ENCODE assay signal across 16 mouse cellular contexts in the genomic region with DNA sequence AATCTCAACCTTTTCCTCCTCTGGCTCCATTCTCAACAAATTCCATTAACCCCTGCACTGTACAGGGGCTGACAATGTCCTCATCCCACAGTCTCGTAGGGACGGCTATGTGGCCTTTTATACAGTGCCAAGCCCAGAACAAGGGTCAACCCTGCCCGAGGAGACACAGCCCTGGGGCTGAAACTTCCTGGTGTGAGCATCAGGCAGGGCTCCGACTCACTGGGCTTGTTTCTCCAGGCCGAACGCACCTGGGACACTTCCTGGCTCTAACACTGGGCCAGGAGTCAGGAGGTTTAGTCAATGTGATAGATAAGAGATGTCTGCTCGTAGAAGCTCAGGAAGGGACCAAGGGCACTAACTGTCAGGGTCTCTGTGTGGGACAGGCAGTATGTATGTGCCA. TPM values are rescaled to one million over a fixed set of nuclear protein-coding genes. Genes with fewer than 3 reads are reported as not detected.
A peak's percentile ranks its signal among the peaks of the same experiment; 100 is the strongest.
DNase-seq lines count a peak whose midpoint lies in the region; ATAC-seq and TF ChIP-seq lines count a peak whose summit lies in the region.
"Had no signal": no experiment of that assay in that cellular context is flagged by ENCODE, and none has a peak within 500 bp of the region (broad histone marks: within the 10 kb centered on the region; RNA-seq: fewer than 3 reads in every experiment).

No protein-coding gene starts in this region.

- DNase-seq in hindbrain, embryonic 11.5 days (ENCODE audit: low spot score) = no peak
- DNase-seq in right cerebral cortex, postnatal 14 days = no peak
- DNase-seq in right cerebral cortex, postnatal 4 days = no peak
- DNase-seq: cerebellum, adult 18-20 months; cerebellum, adult 9-11 months; forebrain, postnatal 0 days; gastrocnemius, postnatal 14 days; heart, postnatal 36 days had no signal

- no peaks in the 10 kb centered on the region for H3K27me3 ChIP-seq in hindbrain, embryonic 13.5 days
- no peaks in the 10 kb centered on the region for H3K27me3 ChIP-seq in hindbrain, embryonic 11.5 days (ENCODE audit: control insufficient read depth, insufficient read depth, low read length)
- no peaks in the 10 kb centered on the region for H3K27me3 ChIP-seq in intestine, embryonic 15.5 days (replicated peaks)
- H3K27me3 ChIP-seq in intestine, postnatal 0 days (replicated peaks; ENCODE audit: control insufficient read depth, insufficient read depth, low read length) = no peaks in the 10 kb centered on the region
- no peaks in the 10 kb centered on the region for H3K27me3 ChIP-seq in stomach, embryonic 16.5 days (ENCODE audit: control insufficient read depth, insufficient read depth, low read length)
- H3K27me3 ChIP-seq: forebrain, embryonic 13.5 days; heart, embryonic 13.5 days; hindbrain, embryonic 15.5 days had no signal

- H3K9ac ChIP-seq in hindbrain, embryonic 13.5 days = 0 out of 2 replicates have a peak overlapping the region, but pooled peaks have one; percentile 24
- H3K9ac ChIP-seq in hindbrain, embryonic 11.5 days (ENCODE audit: low read depth, low read length) = no peak overlapping the region
- no peak overlapping the region for H3K9ac ChIP-seq in intestine, embryonic 15.5 days
- no peak overlapping the region for H3K9ac ChIP-seq in intestine, postnatal 0 days (ENCODE audit: low read depth, low read length)
- H3K9ac ChIP-seq in stomach, embryonic 16.5 days (ENCODE audit: low read length) = 0 out of 2 replicates have a peak overlapping the region, but pooled peaks have one; percentile 11
- H3K9ac ChIP-seq: forebrain, embryonic 13.5 days; forebrain, postnatal 0 days; heart, embryonic 13.5 days; hindbrain, embryonic 15.5 days had no signal

- no peak overlapping the region for H3K4me2 ChIP-seq in hindbrain, embryonic 13.5 days
- H3K4me2 ChIP-seq in hindbrain, embryonic 11.5 days (replicated peaks; ENCODE audit: low read depth, low read length) = no peak overlapping the region
- 0 out of 2 replicates have a peak overlapping the region, but pooled peaks have one; percentile 18 for H3K4me2 ChIP-seq in intestine, embryonic 15.5 days (replicated peaks)
- no peak overlapping the region for H3K4me2 ChIP-seq in intestine, postnatal 0 days (replicated peaks; ENCODE audit: low read depth)
- H3K4me2 ChIP-seq in stomach, embryonic 16.5 days (ENCODE audit: low read depth, low read length) = no peak overlapping the region
- H3K4me2 ChIP-seq: forebrain, embryonic 13.5 days; heart, embryonic 13.5 days; hindbrain, embryonic 15.5 days had no signal

- no peak for ATAC-seq in hindbrain, embryonic 13.5 days (ENCODE audit: low FRiP score)
- ATAC-seq in hindbrain, embryonic 11.5 days (ENCODE audit: low FRiP score) = no peak
- ATAC-seq in intestine, embryonic 15.5 days = peak; percentile 89
- peak; percentile 80 for ATAC-seq in intestine, postnatal 0 days
- peak; percentile 59; the same call in 1 of the 2 replicates for ATAC-seq in stomach, embryonic 16.5 days (ENCODE audit: insufficient read depth, low FRiP score)
- ATAC-seq: forebrain, embryonic 13.5 days; forebrain, postnatal 0 days had no signal

- no peak overlapping the region for H3K27ac ChIP-seq in hindbrain, embryonic 13.5 days
- H3K27ac ChIP-seq in hindbrain, embryonic 11.5 days (ENCODE audit: low read depth, low read length) = no peak overlapping the region
- peak overlapping the region; percentile 80 for H3K27ac ChIP-seq in intestine, embryonic 15.5 days
- H3K27ac ChIP-seq in intestine, postnatal 0 days (ENCODE audit: low read depth, low read length) = peak overlapping the region; percentile 84
- peak overlapping the region; percentile 75 for H3K27ac ChIP-seq in stomach, embryonic 16.5 days (ENCODE audit: low read length)
- H3K27ac ChIP-seq: embryonic facial prominence, embryonic 10.5 days; forebrain, embryonic 13.5 days; heart, embryonic 13.5 days; hindbrain, embryonic 15.5 days had no signal

- WGBS in hindbrain, embryonic 13.5 days = 84% methylated on average over 7 of the region's 7 CpGs
- WGBS in hindbrain, embryonic 11.5 days = 84% methylated on average over 7 of the region's 7 CpGs
- 59% methylated on average over 7 of the region's 7 CpGs for WGBS in intestine, embryonic 15.5 days
- WGBS in intestine, postnatal 0 days = 44% methylated on average over 7 of the region's 7 CpGs
- WGBS in stomach, embryonic 16.5 days = 68% methylated on average over 7 of the region's 7 CpGs

- no peak overlapping the region for H3K4me3 ChIP-seq in hindbrain, embryonic 13.5 days
- no peak overlapping the region for H3K4me3 ChIP-seq in hindbrain, embryonic 11.5 days (ENCODE audit: low read depth, low read length)
- H3K4me3 ChIP-seq in intestine, embryonic 15.5 days (replicated peaks) = no peak overlapping the region
- H3K4me3 ChIP-seq in intestine, postnatal 0 days (ENCODE audit: low read depth, low read length) = no peak overlapping the region
- no peak overlapping the region for H3K4me3 ChIP-seq in stomach, embryonic 16.5 days (replicated peaks; ENCODE audit: low read length)
- H3K4me3 ChIP-seq: embryonic facial prominence, embryonic 10.5 days; forebrain, embryonic 13.5 days; heart, embryonic 13.5 days; hindbrain, embryonic 15.5 days had no signal

- H3K9me3 ChIP-seq in hindbrain, embryonic 13.5 days = no peaks in the 10 kb centered on the region
- H3K9me3 ChIP-seq in hindbrain, embryonic 11.5 days (ENCODE audit: control insufficient read depth, low read length) = no peaks in the 10 kb centered on the region
- H3K9me3 ChIP-seq in intestine, embryonic 15.5 days = no peaks in the 10 kb centered on the region
- no peaks in the 10 kb centered on the region for H3K9me3 ChIP-seq in intestine, postnatal 0 days (ENCODE audit: control insufficient read depth)
- no peaks in the 10 kb centered on the region for H3K9me3 ChIP-seq in stomach, embryonic 16.5 days (replicated peaks; ENCODE audit: control insufficient read depth, low read length)
- H3K9me3 ChIP-seq: embryonic facial prominence, embryonic 10.5 days; forebrain, embryonic 13.5 days; heart, embryonic 13.5 days; hindbrain, embryonic 15.5 days had no signal

- no peak for TF ChIP-seq CTCF in intestine, postnatal 0 days (IDR thresholded peaks at IDR 0.05; ENCODE audit: low read depth)

- peaks cover 10% of the 10 kb centered on the region; the same call in 1 of the 2 replicates for H3K36me3 ChIP-seq in hindbrain, embryonic 13.5 days
- H3K36me3 ChIP-seq in hindbrain, embryonic 11.5 days (ENCODE audit: control insufficient read depth, insufficient read depth, low read length) = no peaks in the 10 kb centered on the region
- peaks cover 21% of the 10 kb centered on the region for H3K36me3 ChIP-seq in intestine, embryonic 15.5 days
- peaks cover 46% of the 10 kb centered on the region for H3K36me3 ChIP-seq in intestine, postnatal 0 days (ENCODE audit: control insufficient read depth, insufficient read depth)
- peaks cover 3% of the 10 kb centered on the region for H3K36me3 ChIP-seq in stomach, embryonic 16.5 days (ENCODE audit: control insufficient read depth, insufficient read depth, low read length)
- H3K36me3 ChIP-seq: hindbrain, embryonic 15.5 days had no signal

- H3K4me1 ChIP-seq in hindbrain, embryonic 13.5 days (replicated peaks) = 0 out of 2 replicates have a peak, but pooled peaks cover 5% of the 10 kb centered on the region
- no peaks in the 10 kb centered on the region for H3K4me1 ChIP-seq in hindbrain, embryonic 11.5 days (replicated peaks; ENCODE audit: control insufficient read depth, insufficient read depth, low read length)
- H3K4me1 ChIP-seq in intestine, embryonic 15.5 days (replicated peaks) = peaks cover 5% of the 10 kb centered on the region; the same call in 1 of the 2 replicates
- H3K4me1 ChIP-seq in intestine, postnatal 0 days (replicated peaks; ENCODE audit: control insufficient read depth, insufficient read depth, low read length) = 0 out of 2 replicates have a peak, but pooled peaks cover 8% of the 10 kb centered on the region
- peaks cover 4% of the 10 kb centered on the region; the same call in 1 of the 2 replicates for H3K4me1 ChIP-seq in stomach, embryonic 16.5 days (ENCODE audit: control insufficient read depth, insufficient read depth, low read length)
- H3K4me1 ChIP-seq: hindbrain, embryonic 15.5 days had no signal

RNA-seq across cellular contexts. Expression of a gene that starts 54.3 kb away (rescaled TPM):
- polyA plus RNA-seq in hindbrain, embryonic 13.5 days (2015; fragmentation: Nextera tagmentation; extraction: Ambion mirVana) = 1.4 and 2.0 TPM in 2 replicates
- 3.0 and 5.1 TPM in 2 replicates for polyA plus RNA-seq in hindbrain, embryonic 11.5 days (2014; fragmentation: Nextera tagmentation; extraction: Ambion mirVana)
- polyA plus RNA-seq in intestine, embryonic 15.5 days (2015; fragmentation: Nextera tagmentation; extraction: Ambion mirVana) = 5.2 and 5.4 TPM in 2 replicates
- 2.8 and 3.2 TPM in 2 replicates for polyA plus RNA-seq in intestine, postnatal 0 days (2015; fragmentation: Nextera tagmentation; extraction: Ambion mirVana)
- polyA plus RNA-seq in stomach, embryonic 16.5 days (2015; fragmentation: Nextera tagmentation; extraction: Ambion mirVana) = 5.0 and 5.5 TPM in 2 replicates

RNA-seq across cellular contexts. Expression of a gene that starts 56.5 kb away (rescaled TPM):
- 60.6 and 62.6 TPM in 2 replicates for polyA plus RNA-seq in hindbrain, embryonic 13.5 days (2015; fragmentation: Nextera tagmentation; extraction: Ambion mirVana)
- polyA plus RNA-seq in hindbrain, embryonic 11.5 days (2014; fragmentation: Nextera tagmentation; extraction: Ambion mirVana) = 74.8 and 82.5 TPM in 2 replicates
- polyA plus RNA-seq in intestine, embryonic 15.5 days (2015; fragmentation: Nextera tagmentation; extraction: Ambion mirVana) = 46.9 and 51.1 TPM in 2 replicates
- 25.7 and 28.5 TPM in 2 replicates for polyA plus RNA-seq in intestine, postnatal 0 days (2015; fragmentation: Nextera tagmentation; extraction: Ambion mirVana)
- polyA plus RNA-seq in stomach, embryonic 16.5 days (2015; fragmentation: Nextera tagmentation; extraction: Ambion mirVana) = 53.0 and 54.0 TPM in 2 replicates

Comparison
In these comparisons a context has a peak if more than half of its experiments do, and no peak if none do; other contexts are left out.
1. H3K9ac ChIP-seq: peak in hindbrain, embryonic 13.5 days (single experiment) and stomach, embryonic 16.5 days (single experiment); none in hindbrain, embryonic 11.5 days (single experiment), intestine, embryonic 15.5 days (single experiment) and intestine, postnatal 0 days (single experiment).
2. ATAC-seq: peak in intestine, embryonic 15.5 days (single experiment), intestine, postnatal 0 days (single experiment) and stomach, embryonic 16.5 days (single experiment); none in hindbrain, embryonic 13.5 days (single experiment) and hindbrain, embryonic 11.5 days (single experiment).
3. H3K27ac ChIP-seq: peak in intestine, embryonic 15.5 days (single experiment), intestine, postnatal 0 days (single experiment) and stomach, embryonic 16.5 days (single experiment); none in hindbrain, embryonic 13.5 days (single experiment) and hindbrain, embryonic 11.5 days (single experiment).